Mouse (Mus musculus): ENCODE results near the gene Ssr2. TPM values are rescaled to one million over a fixed set of nuclear protein-coding genes. Genes with fewer than 3 reads are reported as not detected.
A peak's percentile ranks its signal among the peaks of the same experiment; 100 is the strongest.

The Ssr2 gene
- total RNA-seq, 1 experiment: 827 TPM

DNA sequence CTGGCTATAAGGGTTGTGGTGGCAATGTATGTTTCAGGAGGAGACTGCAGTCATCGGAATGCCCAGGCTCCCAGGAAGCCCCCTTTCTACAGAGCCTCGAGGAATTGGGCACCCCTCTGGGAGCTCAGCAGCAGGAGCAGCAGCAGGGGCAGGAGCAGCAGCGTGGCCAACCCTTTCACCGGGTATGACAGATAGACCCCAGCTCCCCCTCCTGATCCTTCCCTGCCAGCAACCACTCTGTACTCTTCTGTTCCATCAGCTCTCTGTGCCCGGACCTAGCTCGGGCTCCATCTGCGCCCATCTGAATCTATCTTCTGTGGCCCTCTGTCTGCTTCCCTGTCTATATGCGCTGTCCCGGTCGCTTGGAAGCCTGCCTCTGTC, 32.1 kb downstream of the Ssr2 start:
- no peak overlapping the region for H3K27ac ChIP-seq (ENCODE audit: insufficient read depth, low read depth, low read length, poor library complexity, severe bottlenecking)

DNA sequence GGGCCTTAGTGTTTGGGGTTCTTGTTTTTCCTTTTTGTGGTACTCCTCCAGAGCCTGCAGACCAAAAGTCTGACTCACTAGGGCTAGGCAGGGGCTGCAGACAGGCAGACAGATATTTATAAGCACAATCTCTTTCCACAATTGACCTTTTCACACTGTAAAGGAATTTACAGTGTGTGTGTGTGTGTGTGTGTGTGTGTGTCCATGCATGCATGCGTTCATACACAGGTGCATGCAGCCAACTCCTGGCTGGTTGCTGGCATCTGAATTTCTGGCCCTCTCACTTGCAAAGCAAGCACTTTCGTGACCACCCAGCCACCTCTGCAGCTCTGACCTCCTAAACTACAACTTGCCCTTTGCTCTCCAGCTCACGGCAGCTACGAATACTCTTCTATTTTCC, 33.4 kb downstream of the Ssr2 start:
- Histone ChIP-seq H3K4me1 (ENCODE audit: control insufficient read depth in 2 of 2, insufficient read depth in 2 of 2, low read length in 2 of 2, poor library complexity in 1 of 2) (peaks cover 3 to 9% of the 10 kb centered on the region in 2 experiments; a peak in 3 of 4 replicates), H3K36me3 (ENCODE audit: control insufficient read depth, insufficient read depth, low read length, poor library complexity, severe bottlenecking) (no peaks in the 10 kb centered on the region), H3K27ac (ENCODE audit: insufficient read depth, low read depth, low read length, poor library complexity, severe bottlenecking) (no peak overlapping the region), H3K9me3 (ENCODE audit: control insufficient read depth, insufficient read depth, low read depth, low read length) (no peaks in the 10 kb centered on the region), H3K4me3 (ENCODE audit: insufficient read depth in 1 of 2, low read depth in 1 of 2, low read length in 2 of 2, poor library complexity in 1 of 2, severe bottlenecking in 1 of 2) (no peak overlapping the region), H3K9ac (ENCODE audit: insufficient read depth, low read depth, low read length, poor library complexity, severe bottlenecking) (no peak overlapping the region)
- TF ChIP-seq MAFK (IDR thresholded peaks at IDR 0.05; ENCODE audit: insufficient read depth, low read depth, low read length) (no peak), ZC3H11A (IDR thresholded peaks at IDR 0.05; ENCODE audit: borderline replicate concordance, low read depth, low read length) (no peak), HCFC1 (IDR thresholded peaks at IDR 0.05; ENCODE audit: borderline replicate concordance, insufficient read depth, low read length) (no peak), ZNF384 (IDR thresholded peaks at IDR 0.05; ENCODE audit: low read depth, low read length) (no peak)
- no peak for DNase-seq (ENCODE audit: low read depth, low spot score)
- in situ Hi-C loops (cut with MboI; ENCODE audit: low sequenced_read_pairs in 2 of 2, unreplicated experiment in 2 of 2): no loop called here

More for the DNA sequence above, 32.1 kb downstream of the Ssr2 start:
- TF ChIP-seq ZC3H11A (IDR thresholded peaks at IDR 0.05; ENCODE audit: borderline replicate concordance, low read depth, low read length): no peak
- TF ChIP-seq MAFK (IDR thresholded peaks at IDR 0.05; ENCODE audit: insufficient read depth, low read depth, low read length): no peak
- TF ChIP-seq CHD2 (IDR thresholded peaks at IDR 0.05; ENCODE audit: low read depth, low read length): no peak
- TF ChIP-seq HCFC1 (IDR thresholded peaks at IDR 0.05; ENCODE audit: borderline replicate concordance, insufficient read depth, low read length): no peak
- TF ChIP-seq ZNF384 (IDR thresholded peaks at IDR 0.05; ENCODE audit: low read depth, low read length): no peak
- no peak for DNase-seq (ENCODE audit: low read depth, low spot score)
- Histone ChIP-seq H3K9me3 (ENCODE audit: control insufficient read depth, insufficient read depth, low read depth, low read length) (no peaks in the 10 kb centered on the region), H3K4me3 (ENCODE audit: insufficient read depth in 1 of 2, low read depth in 1 of 2, low read length in 2 of 2, poor library complexity in 1 of 2, severe bottlenecking in 1 of 2) (peak overlapping the region; percentile 46 to 82), H3K4me1 (ENCODE audit: control insufficient read depth in 2 of 2, insufficient read depth in 2 of 2, low read length in 2 of 2, poor library complexity in 1 of 2) (peaks cover 3 to 13% of the 10 kb centered on the region in 2 experiments; a peak in 2 of 4 replicates), H3K9ac (ENCODE audit: insufficient read depth, low read depth, low read length, poor library complexity, severe bottlenecking) (peak overlapping the region; percentile 24), H3K36me3 (ENCODE audit: control insufficient read depth, insufficient read depth, low read length, poor library complexity, severe bottlenecking) (no peaks in the 10 kb centered on the region)
- in situ Hi-C loops (cut with MboI; ENCODE audit: low sequenced_read_pairs in 2 of 2, unreplicated experiment in 2 of 2): no loop called here

DNA sequence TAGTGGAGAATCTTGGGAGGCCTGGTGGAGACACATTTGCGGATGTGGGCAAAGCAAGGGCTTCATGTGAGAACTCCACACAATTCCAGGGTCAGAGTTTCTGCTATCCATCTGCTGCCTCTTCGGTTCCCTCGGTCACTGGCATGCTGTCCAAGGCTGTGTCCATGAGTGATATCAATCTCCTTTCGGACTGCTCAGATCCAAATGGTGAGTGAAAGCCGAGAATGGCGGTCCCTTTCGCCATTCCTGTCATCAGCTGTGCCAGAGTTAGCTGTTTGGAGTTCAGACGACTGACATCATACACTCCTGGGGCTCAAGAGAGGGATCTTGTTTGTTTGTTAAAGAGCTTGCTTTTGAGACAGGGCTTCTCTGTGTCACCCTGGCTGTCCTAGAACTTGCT, 38.7 kb downstream of the Ssr2 start:
- Histone ChIP-seq H3K36me3 (ENCODE audit: control insufficient read depth, insufficient read depth, low read length, poor library complexity, severe bottlenecking) (peaks cover 4% of the 10 kb centered on the region; the same call in 1 of the 2 replicates), H3K9ac (ENCODE audit: insufficient read depth, low read depth, low read length, poor library complexity, severe bottlenecking) (no peak overlapping the region), H3K9me3 (ENCODE audit: control insufficient read depth, insufficient read depth, low read depth, low read length) (no peaks in the 10 kb centered on the region), H3K4me3 (ENCODE audit: insufficient read depth in 1 of 2, low read depth in 1 of 2, low read length in 2 of 2, poor library complexity in 1 of 2, severe bottlenecking in 1 of 2) (no peak overlapping the region; a peak in 1 of 4 replicates), H3K4me1 (ENCODE audit: control insufficient read depth in 2 of 2, insufficient read depth in 2 of 2, low read length in 2 of 2, poor library complexity in 1 of 2) (peaks cover 10 to 14% of the 10 kb centered on the region in 2 experiments), H3K27ac (ENCODE audit: insufficient read depth, low read depth, low read length, poor library complexity, severe bottlenecking) (no peak overlapping the region)
- no peak for TF ChIP-seq HCFC1 (IDR thresholded peaks at IDR 0.05; ENCODE audit: borderline replicate concordance, insufficient read depth, low read length)
- no peak for TF ChIP-seq MAFK (IDR thresholded peaks at IDR 0.05; ENCODE audit: insufficient read depth, low read depth, low read length)
- TF ChIP-seq ZNF384 (IDR thresholded peaks at IDR 0.05; ENCODE audit: low read depth, low read length): no peak
- no peak for TF ChIP-seq CHD2 (IDR thresholded peaks at IDR 0.05; ENCODE audit: low read depth, low read length)
- no peak for TF ChIP-seq ZC3H11A (IDR thresholded peaks at IDR 0.05; ENCODE audit: borderline replicate concordance, low read depth, low read length)
- DNase-seq (ENCODE audit: low read depth, low spot score): no peak
- in situ Hi-C loops (cut with MboI; ENCODE audit: low sequenced_read_pairs in 2 of 2, unreplicated experiment in 2 of 2): no loop called here

DNA sequence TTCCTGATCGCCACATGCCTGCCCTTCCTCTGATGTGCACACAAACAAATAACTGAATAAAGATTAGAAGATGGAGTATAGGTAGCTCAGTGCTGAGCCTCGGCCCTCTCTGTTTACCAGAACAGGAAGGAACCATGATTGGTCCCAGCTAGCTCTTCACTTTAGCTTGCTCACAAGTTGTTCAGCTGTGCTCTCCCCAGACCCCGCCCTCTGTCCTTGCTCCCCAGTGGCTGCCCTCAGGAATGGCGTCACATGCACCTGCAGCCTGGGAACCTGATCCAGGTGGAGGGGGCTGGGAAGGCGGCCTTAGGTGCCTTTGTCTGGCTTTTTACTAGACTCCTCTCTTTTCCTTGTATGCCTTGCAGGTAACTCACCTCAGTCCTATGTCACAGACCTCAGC, 39.4 kb downstream of the Ssr2 start:
- TF ChIP-seq ZNF384 (IDR thresholded peaks at IDR 0.05; ENCODE audit: low read depth, low read length) (no peak), CHD2 (IDR thresholded peaks at IDR 0.05; ENCODE audit: low read depth, low read length) (no peak), ZC3H11A (IDR thresholded peaks at IDR 0.05; ENCODE audit: borderline replicate concordance, low read depth, low read length) (no peak), MAFK (IDR thresholded peaks at IDR 0.05; ENCODE audit: insufficient read depth, low read depth, low read length) (no peak), HCFC1 (IDR thresholded peaks at IDR 0.05; ENCODE audit: borderline replicate concordance, insufficient read depth, low read length) (no peak)
- H3K4me1 ChIP-seq (ENCODE audit: control insufficient read depth in 2 of 2, insufficient read depth in 2 of 2, low read length in 2 of 2, poor library complexity in 1 of 2): peaks cover 12 to 21% of the 10 kb centered on the region in 2 experiments
- peak overlapping the region; percentile 50; the same call in 1 of the 2 replicates for H3K27ac ChIP-seq (ENCODE audit: insufficient read depth, low read depth, low read length, poor library complexity, severe bottlenecking)
- no peak for DNase-seq (ENCODE audit: low read depth, low spot score)
- no peaks in the 10 kb centered on the region for H3K9me3 ChIP-seq (ENCODE audit: control insufficient read depth, insufficient read depth, low read depth, low read length)
- H3K4me3 ChIP-seq (ENCODE audit: insufficient read depth in 1 of 2, low read depth in 1 of 2, low read length in 2 of 2, poor library complexity in 1 of 2, severe bottlenecking in 1 of 2): peak overlapping the region; percentile 18 to 52; a peak in 3 of 4 replicates
- in situ Hi-C loops (cut with MboI; ENCODE audit: low sequenced_read_pairs in 2 of 2, unreplicated experiment in 2 of 2): no loop called here
- H3K36me3 ChIP-seq (ENCODE audit: control insufficient read depth, insufficient read depth, low read length, poor library complexity, severe bottlenecking): peaks cover 4% of the 10 kb centered on the region; the same call in 1 of the 2 replicates
- H3K9ac ChIP-seq (ENCODE audit: insufficient read depth, low read depth, low read length, poor library complexity, severe bottlenecking): peak overlapping the region; percentile 63; the same call in 1 of the 2 replicates

Data from ES-E14 (cell line).